Mouse (Mus musculus) CH12.LX (cell line): ENCODE results near the gene Krtap8-1.

ENCODE experiments used
- CTCF ChIP-seq, 2 experiments: IDR thresholded peaks in 1 of 2; conservative IDR thresholded peaks in 1 of 2; 2 replicates each; pipeline ENCODE4 v1.5.1; 2011 to 2012; ENCODE audit warnings: low read depth in 2 of 2, low read length in 2 of 2, improper control_type of control experiment in 1 of 2, inconsistent platforms in 1 of 2, mild to moderate bottlenecking in 1 of 2, moderate library complexity in 1 of 2
- POLR2A ChIP-seq: IDR thresholded peaks from 2 replicates; pipeline ENCODE4 v1.6.1; 2011; ENCODE audit warnings: low read depth, mild to moderate bottlenecking, improper control_type of control experiment, low read length
- ZKSCAN1 ChIP-seq: IDR thresholded peaks from 2 replicates; pipeline ENCODE4 v1.6.1; 2012; ENCODE audit warnings: low read depth, inconsistent platforms, low read length, improper control_type of control experiment, borderline replicate concordance

DNA sequence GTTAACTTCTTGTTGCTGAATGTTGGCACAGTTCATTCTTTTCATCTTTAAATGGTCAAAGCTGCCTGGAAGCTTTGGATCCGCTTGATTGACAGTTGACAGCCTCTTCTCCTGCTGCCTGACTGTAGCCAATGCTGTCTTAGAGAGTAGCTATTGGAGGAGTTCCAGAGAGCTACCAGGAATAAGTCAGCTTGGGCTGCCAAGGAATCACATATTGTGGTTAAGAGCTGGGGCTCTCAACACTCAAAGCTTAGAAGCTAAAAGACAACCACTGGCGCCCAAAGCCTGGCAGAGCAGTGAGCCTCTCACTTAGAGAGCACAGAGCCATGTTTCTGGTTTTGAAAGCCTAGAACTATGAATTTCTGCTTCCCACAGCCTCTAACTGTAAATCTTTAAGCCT lies 32.8 kb upstream of the Krtap8-1 start:
- TF ChIP-seq ZKSCAN1 (no peak), POLR2A (no peak), CTCF (conservative IDR thresholded peaks at IDR 0.05 in 1 of 2, IDR thresholded peaks at IDR 0.05 in 1 of 2; ENCODE audit: low read depth in 2 of 2, low read length in 2 of 2) (no peak)
